Mouse (Mus musculus): Measurements from ENCODE around the gene Atg3. TPM values are rescaled to one million over a fixed set of nuclear protein-coding genes. Genes with fewer than 3 reads are reported as not detected.

Gene Atg3
- total RNA-seq, 2 experiments from 2014 or later: 18.8 to 19.1 TPM

DNA sequence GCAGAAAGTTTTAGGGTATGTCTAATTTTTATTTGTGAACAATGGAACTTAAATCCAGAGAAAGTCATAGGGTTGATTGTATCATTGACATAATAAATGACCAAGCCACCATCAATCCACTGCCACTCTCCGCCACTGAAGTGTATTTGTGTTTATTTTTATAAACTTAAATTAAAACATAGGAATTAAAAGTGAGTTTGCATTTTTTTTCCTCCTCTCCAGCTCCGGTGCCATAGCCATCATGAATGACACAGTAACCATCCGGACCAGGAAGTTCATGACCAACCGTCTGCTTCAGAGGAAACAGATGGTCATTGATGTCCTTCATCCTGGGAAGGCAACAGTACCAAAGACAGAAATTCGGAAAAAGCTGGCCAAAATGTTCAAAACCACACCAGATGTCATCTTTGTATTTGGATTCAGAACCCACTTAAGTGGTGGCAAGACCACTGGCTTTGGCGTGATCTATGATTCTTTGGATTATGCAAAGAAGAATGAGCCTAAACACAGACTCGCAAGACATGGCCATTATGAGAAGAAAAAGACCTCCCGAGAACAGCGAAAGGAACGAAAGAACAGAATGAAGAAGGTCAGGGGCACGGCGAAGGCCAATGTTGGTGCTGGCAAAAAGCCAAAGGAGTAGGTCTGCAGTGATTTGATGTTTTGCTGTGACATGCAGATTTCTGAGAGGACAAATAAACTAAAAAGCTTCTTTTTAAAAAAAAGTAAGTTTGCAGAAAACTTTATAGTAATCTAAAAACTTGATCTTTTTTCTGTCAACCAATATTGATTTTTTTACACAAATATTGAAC is 46.5 kb downstream of the Atg3 start:
- no peak for DNase-seq

- no peak for DNase-seq
These were observed 63.4 kb downstream of the Atg3 start for GRCm38 (mm10) chr16:45222016-45222415.

DNA sequence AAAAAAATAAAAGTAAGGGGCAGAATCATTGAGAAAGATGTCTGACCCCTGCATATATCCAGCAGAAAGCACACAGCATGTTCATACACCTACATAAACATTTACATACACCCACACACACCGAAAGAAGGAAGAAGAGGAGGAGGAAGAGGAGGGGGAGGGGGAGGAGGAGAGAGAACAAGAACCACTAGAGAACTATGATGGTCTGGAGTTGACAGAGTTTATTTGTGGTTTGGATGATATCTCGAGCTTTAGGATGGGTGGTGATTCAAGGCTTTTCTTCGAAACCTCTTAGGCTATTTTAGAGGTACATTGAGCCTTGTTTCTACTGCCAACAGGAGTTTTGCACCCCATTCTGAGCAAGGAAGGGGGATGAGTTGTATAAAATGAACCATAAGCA is 64.2 kb downstream of the Atg3 start:
- DNase-seq: no peak

DNA sequence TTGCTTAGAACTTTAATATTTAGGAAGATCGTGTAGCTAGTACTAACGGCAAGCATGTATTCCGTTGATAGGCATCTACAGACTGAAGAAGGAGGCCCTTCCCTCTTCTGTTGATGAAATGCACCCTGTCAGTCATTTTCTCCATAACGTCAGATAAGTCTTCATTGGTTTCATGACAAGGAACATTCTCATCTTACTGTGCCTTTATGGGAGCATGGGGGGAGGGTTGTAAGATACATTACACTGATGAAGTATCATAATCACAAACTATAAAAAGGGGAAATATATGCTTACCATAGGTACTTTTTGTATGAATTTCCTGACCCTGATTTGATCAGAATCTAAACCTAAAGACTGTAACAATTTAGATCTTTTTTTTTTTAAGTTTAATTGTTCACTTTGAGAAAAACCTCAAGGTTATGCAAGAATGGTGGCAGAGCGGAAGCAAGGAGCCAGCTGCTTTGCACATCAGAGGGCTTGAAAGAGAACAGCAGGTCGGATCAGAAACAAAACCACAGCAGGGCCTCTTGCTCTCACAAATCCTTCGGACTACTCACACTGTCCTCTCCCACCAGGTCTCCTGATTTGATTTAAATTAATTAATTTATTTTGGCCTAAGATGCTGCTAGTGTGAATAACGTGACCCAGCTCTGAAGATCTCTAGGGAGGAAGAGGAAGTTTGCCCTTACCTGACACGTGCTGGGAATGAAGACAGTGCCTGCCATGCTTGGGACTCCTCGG is 65.2 kb downstream of the Atg3 start, which contains the start of gene Btla:
TSS of gene Btla (plus strand) at position 668 of the 741 bp plus-strand sequence.
- no peak for DNase-seq

DNA sequence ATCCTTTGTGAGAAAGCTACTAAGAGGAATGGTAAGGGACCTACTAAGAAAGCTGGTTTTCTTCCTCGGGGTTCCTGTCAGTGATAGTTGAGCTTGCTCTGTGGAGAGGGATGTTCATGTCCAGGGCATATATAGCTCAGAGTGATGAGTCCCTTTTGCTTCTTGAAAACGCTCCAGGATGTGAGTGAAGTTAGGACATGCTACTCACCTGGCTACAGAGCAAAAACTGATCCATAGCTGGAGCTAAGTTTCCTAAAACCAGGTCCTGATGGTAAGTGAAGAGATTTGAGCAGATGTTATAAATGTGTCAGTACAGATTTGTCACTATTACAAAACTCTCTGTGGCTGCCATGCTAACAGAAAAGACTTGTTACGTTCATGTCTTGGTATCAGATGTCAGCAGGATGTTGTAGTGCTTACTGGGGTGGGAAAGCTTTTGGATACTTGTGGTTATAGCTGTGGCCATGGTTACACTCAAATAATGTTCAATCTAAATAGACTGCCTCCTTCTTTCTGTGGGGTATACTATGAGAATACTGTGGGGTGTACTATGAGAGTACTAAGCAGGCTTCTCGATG is 65.9 kb downstream of the Atg3 start:
- no peak for DNase-seq

GRCm38 (mm10) chr16:45227002-45227401 is 68.4 kb downstream of the Atg3 start:
- DNase-seq: no peak

DNA sequence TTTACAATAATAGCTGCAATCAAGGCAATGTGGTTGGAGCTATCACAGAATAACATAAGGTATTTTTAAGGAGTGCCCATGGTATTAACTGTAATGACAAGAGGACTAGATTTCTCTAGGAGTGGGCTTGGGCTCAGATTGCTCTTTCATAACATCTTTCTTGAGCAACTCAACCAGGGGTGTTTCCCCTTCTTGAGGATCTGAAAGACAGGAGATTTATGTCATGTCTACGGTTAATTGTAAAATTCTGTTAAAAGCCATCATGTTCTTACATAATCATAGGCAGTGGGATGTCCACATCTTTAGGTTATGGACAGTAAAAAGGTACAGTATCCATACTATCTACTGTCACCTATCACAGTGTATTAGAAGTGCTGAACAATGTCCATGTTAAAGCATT is 72.7 kb downstream of the Atg3 start:
- no peak for DNase-seq

- no peak for DNase-seq
These were observed 74.4 kb downstream of the Atg3 start for GRCm38 (mm10) chr16:45233007-45233406.

Other genes with a start within 250 kb of the Atg3 start
- not detected for gene Cd200r3, start 215.1 kb upstream of the Atg3 start, total RNA-seq (2021)
- gene Ccdc80, start 65.4 kb upstream of the Atg3 start, total RNA-seq (2021): 10 to 100 TPM; 48.8 to 52.1 TPM
- gene Slc35a5, start 79 bp upstream of the Atg3 start, total RNA-seq (2021): 10 to 100 TPM; 10.8 to 11.9 TPM
- 1 to 10 TPM in 1 of 2 experiments, under 1 TPM in 1; 0.99 to 4.3 TPM for gene Btla, start 65.5 kb downstream of the Atg3 start, total RNA-seq (2021)

All from heart, adult 18-20 months (tissue).